Mouse (Mus musculus): ENCODE results near the gene Mdp1. TPM values are rescaled to one million over a fixed set of nuclear protein-coding genes. Genes with fewer than 3 reads are reported as not detected.

Mdp1 gene
- total RNA-seq, 2 experiments from 2014 or later: 19.3 to 21.7 TPM

Other genes with a start within 250 kb of the Mdp1 start
Only the 30 nearest of the 35 such genes appear.
- gene Carmil3, start 169.9 kb downstream of the Mdp1 start, total RNA-seq (2015): 0.05 and 0.15 TPM in 2 replicates
- not detected in 2 replicates for gene Carmil3, start 169.9 kb downstream of the Mdp1 start, total RNA-seq (2017)
- gene Cpne6, start 150.1 kb downstream of the Mdp1 start, total RNA-seq (2015): not detected in 2 replicates
- gene Cpne6, start 150.1 kb downstream of the Mdp1 start, total RNA-seq (2017): not detected in 2 replicates
- not detected in 2 replicates for gene Nrl, start 135.5 kb downstream of the Mdp1 start, total RNA-seq (2015)
- not detected in 2 replicates for gene Nrl, start 135.5 kb downstream of the Mdp1 start, total RNA-seq (2017)
- 17.6 and 18.9 TPM in 2 replicates for gene Pck2, start 120.2 kb downstream of the Mdp1 start, total RNA-seq (2015)
- 32.5 and 44.3 TPM in 2 replicates for gene Pck2, start 120.2 kb downstream of the Mdp1 start, total RNA-seq (2017)
- 32.6 and 45.9 TPM in 2 replicates for gene Dcaf11, start 100.5 kb downstream of the Mdp1 start, total RNA-seq (2015)
- 61.1 and 69.1 TPM in 2 replicates for gene Dcaf11, start 100.5 kb downstream of the Mdp1 start, total RNA-seq (2017)
- 1.5 and 4.6 TPM in 2 replicates for gene A730061H03Rik, start 100.1 kb downstream of the Mdp1 start, total RNA-seq (2015)
- 3.3 and 8.2 TPM in 2 replicates for gene A730061H03Rik, start 100.1 kb downstream of the Mdp1 start, total RNA-seq (2017)
- 0.81 TPM in 1 of 2 replicates, not detected in the other for gene Fitm1, start 84.9 kb downstream of the Mdp1 start, total RNA-seq (2015)
- gene Fitm1, start 84.9 kb downstream of the Mdp1 start, total RNA-seq (2017): 0.20 and 1.00 TPM in 2 replicates
- gene Psme1, start 82.4 kb downstream of the Mdp1 start, total RNA-seq (2015): 899 and 931 TPM in 2 replicates
- gene Psme1, start 82.4 kb downstream of the Mdp1 start, total RNA-seq (2017): 334 and 421 TPM in 2 replicates
- gene Emc9, start 75.2 kb downstream of the Mdp1 start, total RNA-seq (2015): 5.1 and 5.5 TPM in 2 replicates
- gene Emc9, start 75.2 kb downstream of the Mdp1 start, total RNA-seq (2017): 6.9 and 9.7 TPM in 2 replicates
- gene Psme2, start 69.4 kb downstream of the Mdp1 start, total RNA-seq (2015): 374 and 388 TPM in 2 replicates
- gene Psme2, start 69.4 kb downstream of the Mdp1 start, total RNA-seq (2017): 269 and 370 TPM in 2 replicates
- 23.5 and 34.4 TPM in 2 replicates for gene Rnf31, start 68.8 kb downstream of the Mdp1 start, total RNA-seq (2015)
- gene Rnf31, start 68.8 kb downstream of the Mdp1 start, total RNA-seq (2017): 10.5 and 11.3 TPM in 2 replicates
- gene Irf9, start 56.9 kb downstream of the Mdp1 start, total RNA-seq (2015): 20.6 and 24.8 TPM in 2 replicates
- 28.2 and 31.3 TPM in 2 replicates for gene Irf9, start 56.9 kb downstream of the Mdp1 start, total RNA-seq (2017)
- 3.5 and 9.5 TPM in 2 replicates for gene Rec8, start 42.5 kb downstream of the Mdp1 start, total RNA-seq (2015)
- gene Rec8, start 42.5 kb downstream of the Mdp1 start, total RNA-seq (2017): 0.87 and 4.6 TPM in 2 replicates
- gene Ipo4, start 24.6 kb downstream of the Mdp1 start, total RNA-seq (2015): 28.3 and 31.0 TPM in 2 replicates
- gene Ipo4, start 24.6 kb downstream of the Mdp1 start, total RNA-seq (2017): 12.6 and 19.2 TPM in 2 replicates
- gene Gm49378, start 22.6 kb downstream of the Mdp1 start, total RNA-seq (2015): 6.7 and 8.5 TPM in 2 replicates
- gene Gm49378, start 22.6 kb downstream of the Mdp1 start, total RNA-seq (2017): 1.5 and 4.9 TPM in 2 replicates
- gene Tm9sf1, start 16.7 kb downstream of the Mdp1 start, total RNA-seq (2015): 35.8 and 39.1 TPM in 2 replicates
- 47.3 and 56.1 TPM in 2 replicates for gene Tm9sf1, start 16.7 kb downstream of the Mdp1 start, total RNA-seq (2017)
- 0.37 and 0.62 TPM in 2 replicates for gene Tssk4, start 10.3 kb downstream of the Mdp1 start, total RNA-seq (2015)
- gene Tssk4, start 10.3 kb downstream of the Mdp1 start, total RNA-seq (2017): 0.08 and 0.88 TPM in 2 replicates
- gene Gmpr2, start 11.4 kb upstream of the Mdp1 start, total RNA-seq (2015): 29.4 and 36.0 TPM in 2 replicates
- gene Gmpr2, start 11.4 kb upstream of the Mdp1 start, total RNA-seq (2017): 38.1 and 39.5 TPM in 2 replicates
- 491 and 506 TPM in 2 replicates for gene Nedd8, start 11.6 kb upstream of the Mdp1 start, total RNA-seq (2015)
- 258 and 288 TPM in 2 replicates for gene Nedd8, start 11.6 kb upstream of the Mdp1 start, total RNA-seq (2017)
- gene Tinf2, start 21.3 kb upstream of the Mdp1 start, total RNA-seq (2015): 19.4 and 23.1 TPM in 2 replicates
- gene Tinf2, start 21.3 kb upstream of the Mdp1 start, total RNA-seq (2017): 17.7 and 26.3 TPM in 2 replicates
- gene Tgm1, start 53.4 kb upstream of the Mdp1 start, total RNA-seq (2015): 0.35 and 0.61 TPM in 2 replicates
- 0.20 and 1.1 TPM in 2 replicates for gene Tgm1, start 53.4 kb upstream of the Mdp1 start, total RNA-seq (2017)
- gene Rabggta, start 61.8 kb upstream of the Mdp1 start, total RNA-seq (2015): 8.7 and 14.0 TPM in 2 replicates
- gene Rabggta, start 61.8 kb upstream of the Mdp1 start, total RNA-seq (2017): 12.6 and 14.0 TPM in 2 replicates
- 45.7 and 50.9 TPM in 2 replicates for gene Dhrs1, start 85.2 kb upstream of the Mdp1 start, total RNA-seq (2015)
- 11.5 and 30.2 TPM in 2 replicates for gene Dhrs1, start 85.2 kb upstream of the Mdp1 start, total RNA-seq (2017)
- 25.6 and 26.5 TPM in 2 replicates for gene Nop9, start 85.2 kb upstream of the Mdp1 start, total RNA-seq (2015)
- 27.8 and 32.2 TPM in 2 replicates for gene Nop9, start 85.2 kb upstream of the Mdp1 start, total RNA-seq (2017)
- gene Cideb, start 98.0 kb upstream of the Mdp1 start, total RNA-seq (2015): 0.20 and 0.77 TPM in 2 replicates
- gene Cideb, start 98.0 kb upstream of the Mdp1 start, total RNA-seq (2017): 0.51 TPM in 1 of 2 replicates, not detected in the other
- gene Ltb4r2, start 100.9 kb upstream of the Mdp1 start, total RNA-seq (2015): 0.39 and 0.44 TPM in 2 replicates
- 0.47 and 0.62 TPM in 2 replicates for gene Ltb4r2, start 100.9 kb upstream of the Mdp1 start, total RNA-seq (2017)
- 18.5 and 19.9 TPM in 2 replicates for gene Ltb4r1, start 105.5 kb upstream of the Mdp1 start, total RNA-seq (2015)
- gene Ltb4r1, start 105.5 kb upstream of the Mdp1 start, total RNA-seq (2017): 31.4 and 42.4 TPM in 2 replicates
- 0.05 TPM in 1 of 2 replicates, not detected in the other for gene Adcy4, start 123.6 kb upstream of the Mdp1 start, total RNA-seq (2015)
- gene Adcy4, start 123.6 kb upstream of the Mdp1 start, total RNA-seq (2017): not detected in 2 replicates
- gene Ripk3, start 128.4 kb upstream of the Mdp1 start, total RNA-seq (2015): 116 and 152 TPM in 2 replicates
- 25.3 and 49.9 TPM in 2 replicates for gene Ripk3, start 128.4 kb upstream of the Mdp1 start, total RNA-seq (2017)
- not detected in 2 replicates for gene Nfatc4, start 162.6 kb upstream of the Mdp1 start, total RNA-seq (2015)
- gene Nfatc4, start 162.6 kb upstream of the Mdp1 start, total RNA-seq (2017): not detected in 2 replicates